Mouse (Mus musculus): ENCODE measurements around the gene Atxn3.
A peak's percentile ranks its signal among the peaks of the same experiment; 100 is the strongest.
"Not testable (repeated sequence)": the region's sequence is repeated elsewhere in the genome, so short reads cannot be mapped to it uniquely, and the experiment has no call there.

Gene Atxn3

DNA sequence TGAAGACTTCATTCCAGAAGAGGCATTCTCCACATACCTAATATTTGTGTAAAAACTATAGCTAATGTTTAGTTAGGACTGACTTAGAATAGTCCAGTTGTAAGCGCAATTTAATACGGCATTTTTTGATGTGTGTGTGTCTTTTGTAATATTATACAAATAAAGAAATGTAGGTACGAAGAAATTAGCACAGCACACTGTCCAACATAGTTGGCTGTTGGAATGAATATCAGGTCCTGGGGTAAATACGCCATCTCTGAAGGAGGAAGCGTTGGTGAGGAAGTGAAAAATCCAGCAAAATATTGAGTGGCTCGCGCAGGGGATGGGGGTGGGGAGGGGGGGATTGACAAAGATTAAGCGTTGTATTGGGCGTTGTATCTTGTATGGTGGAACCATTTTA lies 510 bp upstream of the Atxn3 start:
- no peak for DNase-seq (ENCODE audit: low spot score)

DNA sequence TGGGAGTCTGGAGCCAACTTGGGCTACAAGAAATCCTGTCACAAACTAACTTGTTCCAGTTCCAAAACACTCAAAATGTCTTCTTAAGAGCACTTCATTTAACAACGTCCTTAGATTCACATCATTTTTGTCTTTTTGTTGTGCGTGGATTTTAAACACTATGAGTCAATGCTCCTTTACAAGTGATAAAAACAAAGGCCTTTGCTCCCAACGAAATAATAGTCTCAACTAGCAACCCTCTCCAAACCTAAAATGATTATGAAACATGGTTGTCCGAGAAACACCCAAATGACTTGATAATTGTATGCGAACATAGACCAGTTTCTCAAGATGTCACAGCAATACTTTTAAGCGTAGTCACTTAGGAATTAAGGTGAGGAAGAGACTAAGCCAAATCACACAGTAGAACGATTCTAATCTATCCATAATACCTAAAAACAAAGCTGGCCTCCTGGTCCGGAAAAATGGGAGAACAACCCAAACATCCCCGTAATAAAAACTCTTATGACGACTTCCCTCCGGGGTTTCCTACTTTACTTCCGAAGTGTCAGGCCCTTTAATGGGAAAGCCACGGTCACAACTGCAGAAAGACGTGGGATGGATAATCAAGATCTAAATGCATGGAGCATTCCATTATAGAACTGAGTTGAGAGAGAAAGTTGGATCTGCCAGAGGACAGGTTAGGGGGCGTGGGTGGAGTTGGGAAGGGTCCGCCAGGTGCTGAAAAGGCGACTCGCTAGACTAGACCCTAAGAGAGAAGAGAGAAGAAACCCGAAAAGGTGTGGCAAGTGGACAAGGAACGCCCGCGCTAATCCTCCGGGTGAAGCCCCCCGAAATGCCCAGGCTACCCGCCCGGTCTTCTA lies 736 bp downstream of the Atxn3 start:
- peak; percentile 32 for DNase-seq (ENCODE audit: low spot score)

- not testable (repeated sequence) for DNase-seq (ENCODE audit: low spot score)
Observed at GRCm38 (mm10) chr12:101955821-101956220, 2.2 kb downstream of the Atxn3 start.

DNA sequence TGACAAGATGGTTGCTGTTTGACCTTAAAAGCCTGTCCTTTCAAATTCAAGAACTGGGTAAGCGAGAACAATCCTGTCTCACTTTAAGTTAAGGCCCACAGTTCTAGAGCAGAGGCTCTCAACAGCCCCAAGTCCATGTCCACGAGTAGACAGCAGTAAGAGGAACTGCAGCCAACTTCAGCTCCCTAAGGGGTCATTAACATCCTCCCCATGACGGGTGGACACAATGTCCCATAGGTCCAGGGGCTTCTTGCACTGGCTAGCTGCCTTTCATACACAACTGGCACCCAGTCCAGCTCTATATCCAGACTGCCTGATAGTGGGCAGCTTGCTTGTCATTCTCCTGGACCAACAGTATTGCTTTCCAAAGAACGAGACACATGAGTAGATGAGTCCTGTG lies 9.2 kb downstream of the Atxn3 start:
- no peak for DNase-seq (ENCODE audit: low spot score)

DNA sequence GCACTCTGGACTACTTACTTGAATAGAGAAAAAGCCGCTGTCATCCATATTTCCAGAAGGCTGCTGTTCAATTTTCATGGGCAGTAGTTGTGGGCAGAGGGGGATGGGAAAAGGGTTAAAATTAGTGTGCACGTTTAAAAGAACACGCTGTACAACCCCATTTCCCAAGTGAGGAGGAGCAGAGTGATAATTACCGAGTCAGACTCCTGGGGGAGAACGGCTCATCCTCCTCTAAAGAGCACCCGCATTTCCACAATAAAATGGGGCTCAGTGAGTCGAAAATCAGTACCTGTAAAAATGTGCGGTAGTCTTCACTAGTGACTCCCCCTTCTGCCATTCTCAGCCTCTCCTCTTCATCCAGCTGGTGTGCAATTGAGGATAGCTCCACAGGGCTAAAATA lies 10.1 kb downstream of the Atxn3 start:
- DNase-seq (ENCODE audit: low spot score) = no peak

- DNase-seq (ENCODE audit: low spot score) = no peak
Observed at GRCm38 (mm10) chr12:101937572-101937971, 20.5 kb downstream of the Atxn3 start.

GRCm38 (mm10) chr12:101935223-101935622 lies 22.8 kb downstream of the Atxn3 start:
- DNase-seq (ENCODE audit: low spot score) = peak; percentile 36

DNA sequence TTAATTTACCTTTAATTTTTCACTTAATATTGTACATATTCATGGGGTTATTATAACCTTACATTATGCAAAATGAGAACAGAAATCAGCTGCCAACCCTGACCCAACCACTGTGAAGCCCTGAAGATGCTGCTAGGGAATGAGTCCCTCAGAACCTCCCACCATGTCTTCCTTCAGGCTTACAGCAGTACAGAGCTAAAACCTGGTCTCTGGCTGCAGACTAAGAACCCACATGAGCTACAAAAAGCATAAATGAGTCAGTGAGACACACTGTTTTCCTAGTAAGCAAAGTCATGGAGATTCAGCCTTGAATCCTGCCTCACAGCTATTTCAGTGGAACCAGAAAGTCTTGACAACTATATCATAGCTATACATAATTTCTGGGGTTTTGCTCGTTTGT lies 29.6 kb downstream of the Atxn3 start:
- DNase-seq (ENCODE audit: low spot score) = no peak

GRCm38 (mm10) chr12:101922313-101922712 lies 35.7 kb downstream of the Atxn3 start:
- no peak for DNase-seq (ENCODE audit: low spot score)

DNA sequence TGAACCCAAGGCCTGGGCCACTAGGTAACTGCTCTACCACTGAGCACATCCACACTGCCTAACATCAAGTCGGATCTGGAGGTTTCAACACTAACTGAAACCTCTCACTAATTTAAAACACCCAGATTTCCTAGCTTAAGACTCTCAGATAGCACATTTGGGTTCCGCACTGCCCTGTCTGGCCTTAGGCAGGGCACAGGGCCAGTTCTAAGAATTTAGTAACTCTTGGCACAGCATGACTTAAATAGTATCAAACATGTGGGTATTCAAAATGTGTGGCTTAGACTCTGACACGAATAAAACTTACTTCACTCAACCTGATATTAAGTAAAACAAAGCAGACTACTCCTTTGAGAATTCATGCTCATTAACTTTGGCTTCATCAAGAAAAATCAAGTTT lies 38.2 kb downstream of the Atxn3 start:
- no peak for DNase-seq (ENCODE audit: low spot score)

GRCm38 (mm10) chr12:101917165-101917564 lies 40.9 kb downstream of the Atxn3 start:
- no peak for DNase-seq (ENCODE audit: low spot score)

DNA sequence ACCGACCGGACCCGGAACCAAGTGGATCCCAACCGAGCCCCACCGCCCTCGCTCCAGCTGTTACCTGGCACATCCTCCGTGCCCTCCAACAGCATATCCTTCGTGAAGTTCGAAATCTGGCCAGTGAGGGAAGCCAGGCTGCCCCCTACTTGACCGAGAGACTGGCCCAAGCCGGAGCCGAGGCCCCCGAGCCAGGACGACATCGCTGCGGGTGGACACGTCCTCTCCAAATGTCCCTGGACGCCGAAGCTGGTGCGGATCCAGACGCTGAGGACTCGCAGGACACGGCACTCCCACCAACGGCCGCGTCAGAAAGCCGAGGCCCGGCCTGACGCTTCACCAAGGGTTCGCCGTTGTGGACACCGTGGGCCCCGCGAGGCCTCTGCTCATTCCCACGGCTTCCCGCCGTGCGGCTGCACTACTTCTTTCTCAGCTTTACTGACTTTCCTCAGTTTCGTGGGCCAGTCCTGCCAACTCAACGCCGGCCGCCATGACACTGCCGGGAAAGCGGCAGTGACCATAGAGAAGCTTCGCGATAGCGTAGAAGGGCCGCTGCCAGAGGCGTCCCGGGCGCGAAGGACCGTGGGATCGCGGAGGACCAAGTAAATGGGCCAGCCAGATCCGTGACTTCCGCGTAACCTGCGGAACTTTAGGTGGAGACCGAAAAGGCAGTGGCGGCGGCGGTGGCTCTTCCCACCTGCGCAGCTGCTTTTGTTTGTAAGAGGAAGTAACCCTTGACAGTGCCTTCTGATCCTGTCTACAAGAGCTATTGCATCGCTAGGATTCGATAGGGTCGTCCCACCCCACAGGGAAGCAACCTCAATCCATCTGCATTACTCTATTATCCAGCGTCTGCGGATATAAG lies 45.2 kb downstream of the Atxn3 start, which contains the start of gene Trip11:
Gene Trip11 (minus strand): TSS at position 642 of the 865 bp plus-strand sequence.
- DNase-seq (ENCODE audit: low spot score) = peak; percentile 91

DNA sequence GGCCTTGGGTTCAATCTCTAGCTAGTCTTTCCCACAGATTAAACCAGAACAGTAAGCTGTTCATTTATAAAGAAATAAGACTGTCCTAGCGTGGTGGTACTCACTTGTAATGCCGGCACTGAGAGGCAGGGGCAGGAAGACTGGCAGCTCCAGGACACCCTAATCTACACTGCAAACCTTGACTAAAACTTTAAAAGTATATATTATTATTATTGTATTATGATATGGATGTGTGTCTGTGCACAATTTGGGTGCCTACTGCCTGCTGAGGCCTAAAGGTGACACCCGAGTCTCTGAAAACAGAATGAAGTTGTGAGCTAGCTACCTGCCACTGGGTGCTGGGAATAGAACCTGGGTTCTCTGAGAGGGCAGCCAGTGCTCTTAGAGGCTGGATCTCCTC lies 46.7 kb downstream of the Atxn3 start:
- no peak for DNase-seq (ENCODE audit: low spot score)

GRCm38 (mm10) chr12:101910360-101910759 lies 47.7 kb downstream of the Atxn3 start:
- no peak for DNase-seq (ENCODE audit: low spot score)

GRCm38 (mm10) chr12:101905817-101906216 lies 52.2 kb downstream of the Atxn3 start:
- no peak for DNase-seq (ENCODE audit: low spot score)

- no peak for DNase-seq (ENCODE audit: low spot score)
Observed at GRCm38 (mm10) chr12:101904906-101905305, 53.1 kb downstream of the Atxn3 start.

- DNase-seq (ENCODE audit: low spot score) = no peak
Observed at GRCm38 (mm10) chr12:101904170-101904569, 53.9 kb downstream of the Atxn3 start.

- no peak for DNase-seq (ENCODE audit: low spot score)
Observed at GRCm38 (mm10) chr12:101899671-101900245, 58.3 kb downstream of the Atxn3 start.

- DNase-seq (ENCODE audit: low spot score) = no peak
Observed at GRCm38 (mm10) chr12:101898966-101899365, 59.1 kb downstream of the Atxn3 start.

DNA sequence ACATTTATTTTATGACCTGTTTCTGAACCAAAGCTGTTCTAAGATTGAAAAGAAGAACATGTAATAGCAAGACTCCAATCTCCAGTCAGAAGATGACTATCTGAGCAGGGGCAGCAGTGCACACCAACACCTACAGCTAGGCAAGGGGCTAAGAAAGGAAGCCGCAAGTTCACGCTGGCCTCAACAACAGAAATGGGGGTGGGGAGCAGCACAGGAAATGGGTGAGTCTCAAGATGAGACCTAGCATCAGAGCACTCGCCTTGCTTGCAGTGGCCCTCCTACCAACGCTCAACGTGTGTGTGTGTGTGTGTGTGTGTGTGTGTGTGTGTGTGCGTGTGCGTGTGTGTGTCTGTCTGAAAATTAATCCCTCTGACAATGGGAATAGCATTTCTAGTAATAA lies 60.9 kb downstream of the Atxn3 start:
- DNase-seq (ENCODE audit: low spot score) = peak; percentile 34

- no peak for DNase-seq (ENCODE audit: low spot score)
Observed at GRCm38 (mm10) chr12:101893296-101893695, 64.8 kb downstream of the Atxn3 start.

DNA sequence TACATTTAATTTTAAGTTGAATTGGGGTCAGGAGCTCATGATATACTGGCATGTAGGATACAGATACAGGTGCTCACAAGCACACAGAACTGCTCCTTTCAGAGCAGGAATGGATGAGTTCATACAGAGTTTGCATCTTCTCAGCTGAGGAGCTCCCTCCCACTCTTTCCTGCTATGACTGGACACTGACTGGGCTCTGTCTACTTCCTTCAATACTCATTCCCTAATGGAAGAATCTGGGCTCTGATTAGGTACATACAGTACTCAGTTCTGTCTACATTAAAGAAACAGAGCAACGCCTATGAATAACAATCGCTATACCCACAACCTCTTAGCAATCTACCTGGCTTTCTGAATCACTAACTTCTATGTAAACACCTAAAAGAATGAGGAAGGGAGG lies 65.2 kb downstream of the Atxn3 start:
- DNase-seq (ENCODE audit: low spot score) = no peak

GRCm38 (mm10) chr12:101891066-101891465 lies 67.0 kb downstream of the Atxn3 start:
- no peak for DNase-seq (ENCODE audit: low spot score)

All from lung, postnatal 25 days (tissue).